Mouse (Mus musculus) monocyte, adult 59 days (primary cell): Measurements from ENCODE around the gene Slc38a6. TPM values are rescaled to one million over a fixed set of nuclear protein-coding genes. Genes with fewer than 3 reads are reported as not detected.

Experiments
- total RNA-seq, 2 experiments: library from RNA; stranded (reverse); gene quantifications; one replicate each; pipeline ENCODE4 v1.2.4; 2023

The Slc38a6 gene
- total RNA-seq = 10 to 100 TPM; 16.7 to 22.5 TPM

DNA sequence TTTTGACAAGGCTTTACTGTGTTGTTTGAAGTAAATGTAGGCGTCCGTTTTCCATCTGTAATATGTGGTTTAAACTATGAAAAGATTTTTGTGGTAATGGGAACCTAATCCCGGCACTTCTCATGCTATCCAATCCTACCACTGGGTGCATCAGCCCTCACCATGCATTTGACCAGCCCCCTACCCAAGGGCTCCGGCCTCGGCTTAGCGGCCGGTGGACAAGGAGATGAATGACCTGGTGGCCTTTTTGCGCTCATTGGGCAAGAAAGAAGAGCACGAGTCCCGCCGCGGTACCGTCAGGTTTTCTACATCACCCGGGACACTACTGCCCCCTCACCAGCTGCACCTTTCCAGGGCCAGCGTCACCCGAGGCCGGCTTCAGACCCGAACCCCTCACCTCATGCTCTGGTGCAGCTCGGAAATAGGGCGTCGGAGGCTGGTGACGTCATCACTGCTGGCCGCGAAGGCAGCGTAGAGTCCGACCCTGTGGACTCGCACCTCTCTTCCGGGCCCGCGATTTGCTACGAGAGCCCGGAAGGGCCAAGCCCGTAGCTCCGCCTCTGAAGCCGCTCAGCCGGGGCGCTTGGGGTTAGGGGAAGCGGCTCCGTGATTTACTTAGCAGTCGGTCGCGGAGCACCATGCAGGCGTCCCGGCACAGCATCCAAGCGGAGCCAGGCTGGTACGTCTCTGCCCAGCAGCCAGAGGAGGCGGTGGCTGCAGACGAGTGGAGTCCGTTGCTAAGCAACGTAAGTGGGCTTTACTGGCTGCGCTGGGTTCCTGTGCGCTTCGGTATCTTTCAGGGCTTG, at the start of gene Slc38a6, which contains the start of gene Trmt5:
Slc38a6 (plus strand) TSS at position 493 of the 806 bp plus-strand sequence.
Trmt5 (minus strand) TSS at position 424 of the 806 bp plus-strand sequence.

Other genes with a start within 250 kb of the Slc38a6 start
- gene Six1, start 232.9 kb upstream of the Slc38a6 start, total RNA-seq = not detected
- gene Six4, start 173.3 kb upstream of the Slc38a6 start, total RNA-seq = not detected
- gene Mnat1, start 163.1 kb upstream of the Slc38a6 start, total RNA-seq = 10 to 100 TPM; 11.9 to 13.0 TPM
- 10 to 100 TPM in 1 of 2 experiments, 1 to 10 TPM in 1; 6.3 to 14.3 TPM for gene Trmt5, start 69 bp upstream of the Slc38a6 start, total RNA-seq